Mouse (Mus musculus) colon, adult 2 months (tissue): ENCODE measurements around the gene Olfr1338. TPM values are rescaled to one million over a fixed set of nuclear protein-coding genes. Genes with fewer than 3 reads are reported as not detected.

Experiments used
- polyA plus RNA-seq: library from polyadenylated mRNA; depleted of rRNA; stranded (reverse); fragments of >200 nt; gene quantifications from 2 replicates; pipeline ENCODE4 v1.2.3, GENCODE M21; 2012; rRNA removed

Gene Olfr1338
- polyA plus RNA-seq: not detected in 2 replicates

GRCm38 (mm10) chr4:118758637-118759036 is at the start of gene Olfr1338:
Olfr1338 (minus strand) TSS chr4:118758737.

GRCm38 (mm10) chr4:118782486-118782885 is 23.9 kb upstream of the Olfr1338 start, which contains the start of gene Olfr1337:
Olfr1337 (minus strand) TSS chr4:118782586.

GRCm38 (mm10) chr4:118731875-118732274 is 26.7 kb downstream of the Olfr1338 start, which contains the start of gene Olfr1339:
Olfr1339 (plus strand) TSS chr4:118732175.

GRCm38 (mm10) chr4:118719838-118720237 is 38.7 kb downstream of the Olfr1338 start, which contains the start of gene Olfr1340:
Olfr1340 (plus strand) TSS chr4:118720138.

GRCm38 (mm10) chr4:118703223-118703622 is 55.3 kb downstream of the Olfr1338 start, which contains the start of gene Olfr1341:
Olfr1341 (plus strand) TSS chr4:118703523.

Other genes with a start within 250 kb of the Olfr1338 start
- 104 and 125 TPM in 2 replicates for gene 2610528J11Rik, start 231.7 kb downstream of the Olfr1338 start, polyA plus RNA-seq
- 35.4 and 47.7 TPM in 2 replicates for gene Tmem125, start 214.7 kb downstream of the Olfr1338 start, polyA plus RNA-seq
- not detected in 2 replicates for gene Cfap57, start 138.0 kb downstream of the Olfr1338 start, polyA plus RNA-seq
- gene Ebna1bp2, start 137.9 kb downstream of the Olfr1338 start, polyA plus RNA-seq: 22.2 and 22.7 TPM in 2 replicates
- not detected in 2 replicates for gene Olfr62, start 99.8 kb downstream of the Olfr1338 start, polyA plus RNA-seq
- gene Olfr1342, start 66.0 kb downstream of the Olfr1338 start, polyA plus RNA-seq: not detected in 2 replicates
- gene Olfr1341, start 55.2 kb downstream of the Olfr1338 start, polyA plus RNA-seq: not detected in 2 replicates
- gene Olfr1340, start 38.6 kb downstream of the Olfr1338 start, polyA plus RNA-seq: not detected in 2 replicates
- gene Olfr1339, start 26.6 kb downstream of the Olfr1338 start, polyA plus RNA-seq: not detected in 2 replicates
- gene Olfr1337, start 23.8 kb upstream of the Olfr1338 start, polyA plus RNA-seq: not detected in 2 replicates
- gene Olfr1335, start 51.2 kb upstream of the Olfr1338 start, polyA plus RNA-seq: not detected in 2 replicates
- not detected in 2 replicates for gene Olfr1333, start 77.5 kb upstream of the Olfr1338 start, polyA plus RNA-seq
- gene Olfr1331, start 105.9 kb upstream of the Olfr1338 start, polyA plus RNA-seq: not detected in 2 replicates
- gene Olfr1330, start 129.9 kb upstream of the Olfr1338 start, polyA plus RNA-seq: not detected in 2 replicates
- gene Olfr1329, start 158.7 kb upstream of the Olfr1338 start, polyA plus RNA-seq: not detected in 2 replicates
- not detected in 2 replicates for gene Olfr1328, start 179.9 kb upstream of the Olfr1338 start, polyA plus RNA-seq
- gene Lao1, start 202.8 kb upstream of the Olfr1338 start, polyA plus RNA-seq: not detected in 2 replicates